Mouse (Mus musculus) embryonic facial prominence, embryonic 15.5 days (tissue): ENCODE results near the gene Trappc13. TPM values are rescaled to one million over a fixed set of nuclear protein-coding genes. Genes with fewer than 3 reads are reported as not detected.

Source experiments
- ATAC-seq: fragments of 200-750 bp; cut with Nextera tagmentation; 2 replicates; pipeline ENCODE4 v1.8.0; 2017; ENCODE audit warnings: low read depth, moderate TSS enrichment; ENCODE audit not compliant: insufficient number of reproducible peaks, low FRiP score, low TSS enrichment
- H3K27ac ChIP-seq: fragments of 300-500 bp; sonication (generic); replicated peaks from 2 replicates; pipeline ENCODE4 v1.5.1; 2015; ENCODE audit warnings: mild to moderate bottlenecking, inconsistent platforms
- H3K27me3 ChIP-seq: fragments of 300-500 bp; sonication (generic); 2 replicates; pipeline ENCODE4 v1.6.1; 2015; ENCODE audit warnings: inconsistent platforms
- H3K36me3 ChIP-seq: fragments of 300-500 bp; sonication (generic); 2 replicates; pipeline ENCODE4 v1.6.1; 2015; ENCODE audit warnings: mild to moderate bottlenecking, inconsistent platforms
- H3K4me1 ChIP-seq: fragments of 300-500 bp; sonication (generic); 2 replicates; pipeline ENCODE4 v1.6.1; 2015; ENCODE audit warnings: inconsistent platforms
- H3K4me2 ChIP-seq: fragments of 300-500 bp; sonication (generic); replicated peaks from 2 replicates; pipeline ENCODE4 v1.6.1; 2015; ENCODE audit warnings: mild to moderate bottlenecking, inconsistent platforms
- H3K4me3 ChIP-seq: fragments of 300-500 bp; sonication (generic); replicated peaks from 2 replicates; pipeline ENCODE4 v1.5.1; 2015; ENCODE audit warnings: mild to moderate bottlenecking, inconsistent platforms
- H3K9ac ChIP-seq: fragments of 300-500 bp; sonication (generic); 2 replicates; pipeline ENCODE4 v1.6.1; 2015; ENCODE audit warnings: inconsistent platforms
- H3K9me3 ChIP-seq: fragments of 300-500 bp; sonication (generic); replicated peaks from 2 replicates; pipeline ENCODE4 v1.6.1; 2016; ENCODE audit warnings: inconsistent platforms
- WGBS: fragments of 180-500 bp; shearing (Covaris S2); methylation state at CpG from one replicate; pipeline ENCODE4 v1.1.7; 2015; 5-methylcytosine and 5-hydroxymethylcytosine counted together
- polyA plus RNA-seq: library from polyadenylated mRNA; unstranded; fragments of >200 nt; fragmentation: Nextera tagmentation; extraction: Ambion mirVana; gene quantifications from 2 replicates; pipeline ENCODE4 v1.2.1, GENCODE M21; 2015

Gene Trappc13
- polyA plus RNA-seq, 1 experiment from 2014 or later, result 55.0 TPM

- Histone ChIP-seq H3K4me3 (no peak overlapping the region), H3K27me3 (no peaks in the 10 kb centered on the region), H3K9me3 (no peaks in the 10 kb centered on the region), H3K9ac (no peak overlapping the region), H3K27ac (0 out of 2 replicates have a peak overlapping the region, but pooled peaks have one; percentile 9), H3K4me1 (peaks cover 3% of the 10 kb centered on the region), H3K4me2 (peak overlapping the region; percentile 21), H3K36me3 (0 out of 2 replicates have a peak, but pooled peaks cover 12% of the 10 kb centered on the region)
- WGBS, result 20% methylated on average over 12 of the region's 12 CpGs
- no peak for ATAC-seq
These were observed 65.9 kb downstream of the Trappc13 start for GRCm38 (mm10) chr13:104112266-104112900.

GRCm38 (mm10) chr13:104110526-104110925 is 67.7 kb downstream of the Trappc13 start:
- peak overlapping the region; percentile 84 for H3K4me3 ChIP-seq
- H3K36me3 ChIP-seq, result 0 out of 2 replicates have a peak, but pooled peaks cover 7% of the 10 kb centered on the region
- H3K27ac ChIP-seq, result no peak overlapping the region
- H3K4me2 ChIP-seq, result peak overlapping the region; percentile 99
- peaks cover 3% of the 10 kb centered on the region for H3K4me1 ChIP-seq
- WGBS, result 44% methylated on average over 7 of the region's 7 CpGs
- H3K27me3 ChIP-seq, result no peaks in the 10 kb centered on the region
- no peaks in the 10 kb centered on the region for H3K9me3 ChIP-seq
- no peak for ATAC-seq
- no peak overlapping the region for H3K9ac ChIP-seq

- WGBS, result 1% methylated on average over 30 of the region's 38 CpGs
- Histone ChIP-seq H3K4me1 (peaks cover 3% of the 10 kb centered on the region), H3K9me3 (no peaks in the 10 kb centered on the region), H3K9ac (peak overlapping the region; percentile 55), H3K27me3 (no peaks in the 10 kb centered on the region), H3K36me3 (0 out of 2 replicates have a peak, but pooled peaks cover 6% of the 10 kb centered on the region), H3K4me2 (peak overlapping the region; percentile 99), H3K27ac (peak overlapping the region; percentile 72), H3K4me3 (peak overlapping the region; percentile 84)
- ATAC-seq, result peak; percentile 65
These were observed 68.3 kb downstream of the Trappc13 start for GRCm38 (mm10) chr13:104109816-104110521.

- Histone ChIP-seq H3K4me1 (peaks cover 3% of the 10 kb centered on the region), H3K36me3 (0 out of 2 replicates have a peak, but pooled peaks cover 6% of the 10 kb centered on the region), H3K27me3 (no peaks in the 10 kb centered on the region), H3K27ac (peak within 1 kb of the TSS; percentile 72), H3K4me3 (peak within 1 kb of the TSS; percentile 84), H3K9me3 (no peaks in the 10 kb centered on the region), H3K4me2 (peak within 1 kb of the TSS; percentile 99), H3K9ac (peak within 1 kb of the TSS; percentile 60)
- WGBS, result 0% methylated on average over 26 of the region's 44 CpGs
- peak; percentile 96 for ATAC-seq
These were observed 68.9 kb downstream of the Trappc13 start, which contains the start of the genes Nln and Sgtb for GRCm38 (mm10) chr13:104109288-104109815. Nln (minus strand) TSS chr13:104109614. Sgtb (plus strand) TSS chr13:104109741.

GRCm38 (mm10) chr13:104108651-104109287 is 69.5 kb downstream of the Trappc13 start:
- no peak for ATAC-seq
- WGBS, result 1% methylated on average over 24 of the region's 24 CpGs
- peak overlapping the region; percentile 60 for H3K9ac ChIP-seq
- peak overlapping the region; percentile 99 for H3K4me2 ChIP-seq
- peak overlapping the region; percentile 84 for H3K4me3 ChIP-seq
- H3K4me1 ChIP-seq, result peaks cover 3% of the 10 kb centered on the region
- H3K27me3 ChIP-seq, result no peaks in the 10 kb centered on the region
- no peaks in the 10 kb centered on the region for H3K9me3 ChIP-seq
- H3K27ac ChIP-seq, result peak overlapping the region; percentile 66
- H3K36me3 ChIP-seq, result 0 out of 2 replicates have a peak, but pooled peaks cover 3% of the 10 kb centered on the region

DNA sequence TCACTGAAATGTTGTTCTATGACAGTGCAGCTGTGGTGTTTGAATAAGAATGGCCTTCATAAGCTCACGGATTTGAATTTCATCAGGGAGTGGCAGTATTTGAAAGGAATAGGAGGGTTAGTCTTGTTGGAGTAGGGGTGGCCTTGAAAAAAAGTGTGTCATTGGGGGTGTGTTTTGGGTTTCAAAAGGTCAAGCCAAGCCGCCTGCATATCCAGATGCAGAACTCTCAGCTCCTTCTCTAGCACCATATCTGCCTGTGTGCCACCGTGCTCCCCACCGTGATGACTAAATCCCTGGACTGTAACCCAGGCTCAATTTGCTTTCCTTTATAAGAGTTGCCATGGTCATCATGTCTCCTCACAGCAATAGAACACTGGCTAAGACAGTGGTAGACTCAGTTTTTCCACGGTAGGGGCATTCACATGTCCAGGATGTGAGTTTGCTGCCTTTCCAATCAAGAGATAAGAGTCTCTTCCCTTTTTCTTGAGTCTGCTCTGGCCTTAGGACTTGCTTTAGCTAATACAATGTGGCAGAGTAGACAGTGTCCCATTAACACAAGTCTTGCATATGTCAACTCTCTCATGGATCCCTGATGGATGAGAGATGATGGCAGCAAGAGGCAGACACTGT is 76.5 kb downstream of the Trappc13 start:
- Histone ChIP-seq H3K9ac (no peak overlapping the region), H3K9me3 (no peaks in the 10 kb centered on the region), H3K4me2 (no peak overlapping the region), H3K4me1 (no peaks in the 10 kb centered on the region), H3K4me3 (no peak overlapping the region), H3K36me3 (no peaks in the 10 kb centered on the region), H3K27ac (no peak overlapping the region), H3K27me3 (no peaks in the 10 kb centered on the region)
- WGBS, result 85% methylated on average over 5 of the region's 5 CpGs
- ATAC-seq, result no peak

DNA sequence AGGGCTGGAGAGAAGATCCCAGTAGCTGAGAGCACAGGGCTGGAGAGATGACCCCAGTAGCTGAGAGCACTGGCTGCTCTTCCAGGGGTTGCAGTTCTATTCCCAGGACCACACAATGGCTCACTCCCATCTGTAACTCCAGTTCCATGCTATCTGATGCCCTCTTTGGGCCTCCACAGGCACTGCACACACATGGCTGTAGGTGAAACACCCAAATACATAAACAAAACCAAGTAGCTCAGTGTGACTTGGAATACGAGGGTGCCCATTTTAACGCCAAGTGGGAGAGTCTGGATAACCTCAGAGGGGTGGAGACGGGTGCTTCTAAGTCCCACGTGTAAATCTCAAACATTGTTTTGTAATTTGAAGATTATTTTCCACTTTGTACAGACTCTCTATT is 77.9 kb downstream of the Trappc13 start:
- H3K4me2 ChIP-seq, result no peak overlapping the region
- WGBS, result 82% methylated on average over 4 of the region's 4 CpGs
- no peak overlapping the region for H3K9ac ChIP-seq
- no peaks in the 10 kb centered on the region for H3K27me3 ChIP-seq
- H3K27ac ChIP-seq, result no peak overlapping the region
- no peaks in the 10 kb centered on the region for H3K36me3 ChIP-seq
- H3K4me3 ChIP-seq, result no peak overlapping the region
- H3K9me3 ChIP-seq, result no peaks in the 10 kb centered on the region
- ATAC-seq, result no peak
- H3K4me1 ChIP-seq, result no peaks in the 10 kb centered on the region

DNA sequence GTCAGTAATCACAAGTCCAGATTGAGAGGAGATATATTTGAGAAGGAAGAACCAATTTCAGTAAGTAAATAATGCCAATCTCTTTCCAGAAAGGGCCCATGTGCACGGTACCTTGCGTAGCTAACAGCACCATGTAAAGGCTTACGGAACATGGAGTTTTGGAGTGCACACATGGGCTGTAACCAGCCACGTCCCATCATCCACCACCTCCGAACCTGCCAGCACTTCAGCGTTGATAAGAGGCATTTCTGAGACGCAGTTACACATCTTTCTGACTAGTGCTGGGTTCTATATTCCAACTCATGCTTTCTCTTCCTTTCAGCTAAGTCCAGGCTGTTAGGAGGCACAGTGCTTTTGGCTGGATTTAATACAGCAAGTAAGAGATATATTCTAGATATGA is 81.1 kb downstream of the Trappc13 start:
- H3K9me3 ChIP-seq, result no peaks in the 10 kb centered on the region
- no peak for ATAC-seq
- WGBS, result 94% methylated on average over 7 of the region's 7 CpGs

GRCm38 (mm10) chr13:104095955-104096354 is 82.3 kb downstream of the Trappc13 start:
- no peaks in the 10 kb centered on the region for H3K9me3 ChIP-seq
- H3K27ac ChIP-seq, result no peak overlapping the region
- H3K4me2 ChIP-seq, result no peak overlapping the region
- ATAC-seq, result no peak
- no peak overlapping the region for H3K4me3 ChIP-seq
- WGBS, result 50% methylated on average over 7 of the region's 7 CpGs
- no peaks in the 10 kb centered on the region for H3K36me3 ChIP-seq
- H3K9ac ChIP-seq, result no peak overlapping the region
- peaks cover 8% of the 10 kb centered on the region; the same call in 1 of the 2 replicates for H3K4me1 ChIP-seq
- no peaks in the 10 kb centered on the region for H3K27me3 ChIP-seq

More for the DNA sequence above, 81.1 kb downstream of the Trappc13 start:
- Histone ChIP-seq H3K4me2 (no peak overlapping the region), H3K9ac (no peak overlapping the region), H3K36me3 (no peaks in the 10 kb centered on the region), H3K4me1 (peaks cover 8% of the 10 kb centered on the region; the same call in 1 of the 2 replicates), H3K4me3 (no peak overlapping the region), H3K27ac (no peak overlapping the region), H3K27me3 (no peaks in the 10 kb centered on the region)

DNA sequence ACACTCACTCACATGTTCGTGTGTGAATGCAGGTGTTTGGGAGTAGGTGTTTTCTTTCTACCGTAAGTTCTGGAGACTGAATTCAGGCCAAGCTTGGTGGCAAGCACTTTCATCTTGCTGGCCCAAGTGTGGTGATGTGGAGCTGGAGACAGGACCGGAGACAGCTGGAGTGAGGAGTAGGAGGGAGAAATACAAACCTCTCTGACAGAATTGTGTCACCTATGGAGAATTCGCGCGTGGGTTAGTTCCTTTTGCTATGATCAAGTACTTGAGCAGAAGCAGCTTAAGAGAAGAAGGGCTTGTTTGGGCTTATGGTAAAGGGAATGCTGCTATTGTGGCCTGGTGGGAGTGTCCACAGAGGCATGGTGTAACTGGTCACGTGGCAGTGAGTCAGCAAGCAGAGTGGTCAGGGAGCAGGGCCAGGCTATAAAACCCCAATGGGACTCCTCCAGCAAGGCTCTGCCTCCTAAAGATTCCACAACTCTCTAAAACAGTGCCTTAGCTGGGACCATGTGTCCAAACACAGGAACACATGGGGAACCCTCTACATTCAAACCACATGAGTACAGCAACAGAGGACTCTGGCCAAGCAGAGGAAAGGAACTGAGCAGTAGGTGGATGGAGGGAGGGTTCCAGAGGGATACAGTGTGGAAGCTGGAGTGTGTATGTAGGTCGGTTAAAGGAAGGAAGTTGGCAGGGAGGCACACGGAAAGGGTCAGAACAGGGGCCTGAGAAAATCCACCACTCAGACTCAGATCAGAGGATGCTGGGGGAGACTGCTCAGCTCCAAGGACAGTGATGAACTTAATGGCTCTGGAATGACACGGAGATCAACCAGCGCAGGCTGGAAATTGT is 83.5 kb downstream of the Trappc13 start:
- 70% methylated on average over 11 of the region's 11 CpGs for WGBS
- Histone ChIP-seq H3K27ac (no peak overlapping the region), H3K4me1 (peaks cover 8% of the 10 kb centered on the region; the same call in 1 of the 2 replicates), H3K36me3 (no peaks in the 10 kb centered on the region), H3K27me3 (no peaks in the 10 kb centered on the region), H3K4me3 (no peak overlapping the region), H3K9me3 (no peaks in the 10 kb centered on the region), H3K9ac (no peak overlapping the region), H3K4me2 (no peak overlapping the region)
- ATAC-seq, result peak; percentile 63; the same call in 1 of the 2 replicates
